Comparison of ENCODE assay signal across 18 mouse cellular contexts in genomic region chr4:138141358-138141757, GRCm38 (mm10).
DNase-seq lines count a peak whose midpoint lies in the region; ATAC-seq and TF ChIP-seq lines count a peak whose summit lies in the region.
"Had no signal": no experiment of that assay in that cellular context is flagged by ENCODE, and none has a peak within 500 bp of the region (broad histone marks: within the 10 kb centered on the region; RNA-seq: fewer than 3 reads in every experiment).

No protein-coding gene starts in this region.

- TF ChIP-seq CTCF in lung, postnatal 0 days (IDR thresholded peaks at IDR 0.05) = no peak
- TF ChIP-seq CTCF in stomach, postnatal 0 days (IDR thresholded peaks at IDR 0.05; ENCODE audit: low read depth) = no peak

- intact Hi-C loops in left cerebral cortex, postnatal 14 days (cut with DNase I) = no loop called here

- no peak overlapping the region for H3K4me3 ChIP-seq in kidney, embryonic 15.5 days (replicated peaks)
- H3K4me3 ChIP-seq in lung, postnatal 0 days (ENCODE audit: low read depth, low read length) = no peak overlapping the region
- no peak overlapping the region for H3K4me3 ChIP-seq in intestine, embryonic 16.5 days (ENCODE audit: low read length)
- H3K4me3 ChIP-seq in stomach, postnatal 0 days (ENCODE audit: low read depth, low read length) = no peak overlapping the region
- H3K4me3 ChIP-seq: forebrain, embryonic 12.5 days; gastrocnemius, adult 2 months; left cerebral cortex, adult 2 months; midbrain, embryonic 12.5 days had no signal

- no peak for TF ChIP-seq EP300 in lung, postnatal 0 days (IDR thresholded peaks at IDR 0.05)
- TF ChIP-seq EP300 in stomach, postnatal 0 days (optimal IDR thresholded peaks at IDR 0.05) = no peak

- no peak overlapping the region for H3K4me2 ChIP-seq in kidney, embryonic 15.5 days
- no peak overlapping the region for H3K4me2 ChIP-seq in lung, postnatal 0 days (replicated peaks; ENCODE audit: low read depth, low read length)
- H3K4me2 ChIP-seq in intestine, embryonic 16.5 days (ENCODE audit: low read depth, low read length) = no peak overlapping the region
- no peak overlapping the region for H3K4me2 ChIP-seq in stomach, postnatal 0 days (replicated peaks; ENCODE audit: low read depth)
- H3K4me2 ChIP-seq: forebrain, embryonic 12.5 days; midbrain, embryonic 12.5 days had no signal

- DNase-seq in kidney, adult 9 months = no peak
- DNase-seq in lung, postnatal 0 days (ENCODE audit: low spot score) = peak; percentile 58
- no peak for DNase-seq in lung, postnatal 14 days
- no peak for DNase-seq in stomach, postnatal 0 days (ENCODE audit: low spot score)
- no peak for DNase-seq in left cerebral cortex, postnatal 14 days (ENCODE audit: low spot score in 2 of 2)
- DNase-seq: adrenal gland, adult 2 months; cerebellum, adult 11-12 months; gastrocnemius, adult 2 months; liver; thymus, postnatal 25 days had no signal

- 76% methylated on average over 7 of the region's 7 CpGs for WGBS in kidney, embryonic 15.5 days
- WGBS in lung, postnatal 0 days = 70% methylated on average over 7 of the region's 7 CpGs
- WGBS in intestine, embryonic 16.5 days = 57% methylated on average over 7 of the region's 7 CpGs
- 39% methylated on average over 7 of the region's 7 CpGs for WGBS in stomach, postnatal 0 days

- peak overlapping the region; percentile 68 for H3K27ac ChIP-seq in kidney, embryonic 15.5 days
- no peak overlapping the region for H3K27ac ChIP-seq in lung, postnatal 0 days (ENCODE audit: low read length)
- H3K27ac ChIP-seq in intestine, embryonic 16.5 days (ENCODE audit: low read length) = peak overlapping the region; percentile 86
- H3K27ac ChIP-seq in stomach, postnatal 0 days (replicated peaks) = peak overlapping the region; percentile 77
- H3K27ac ChIP-seq: forebrain, embryonic 12.5 days; gastrocnemius, adult 2 months; left cerebral cortex, adult 2 months; macrophage; midbrain, embryonic 12.5 days had no signal

- H3K9ac ChIP-seq in kidney, embryonic 15.5 days = no peak overlapping the region
- no peak overlapping the region for H3K9ac ChIP-seq in lung, postnatal 0 days (replicated peaks; ENCODE audit: low read depth)
- no peak overlapping the region for H3K9ac ChIP-seq in intestine, embryonic 16.5 days (ENCODE audit: low read depth, low read length)
- no peak overlapping the region for H3K9ac ChIP-seq in stomach, postnatal 0 days (ENCODE audit: low read length)
- H3K9ac ChIP-seq: forebrain, embryonic 12.5 days; midbrain, embryonic 12.5 days had no signal

- H3K27me3 ChIP-seq in kidney, embryonic 15.5 days = no peaks in the 10 kb centered on the region
- no peaks in the 10 kb centered on the region for H3K27me3 ChIP-seq in lung, postnatal 0 days (replicated peaks; ENCODE audit: insufficient read depth, low read length)
- H3K27me3 ChIP-seq in intestine, embryonic 16.5 days (replicated peaks; ENCODE audit: control insufficient read depth, insufficient read depth, low read length) = no peaks in the 10 kb centered on the region
- no peaks in the 10 kb centered on the region for H3K27me3 ChIP-seq in stomach, postnatal 0 days (ENCODE audit: control insufficient read depth, insufficient read depth, low read length)
- H3K27me3 ChIP-seq: forebrain, embryonic 12.5 days; midbrain, embryonic 12.5 days had no signal

- no peaks in the 10 kb centered on the region for H3K9me3 ChIP-seq in kidney, embryonic 15.5 days (replicated peaks)
- no peaks in the 10 kb centered on the region for H3K9me3 ChIP-seq in lung, postnatal 0 days (ENCODE audit: low read length)
- no peaks in the 10 kb centered on the region for H3K9me3 ChIP-seq in intestine, embryonic 16.5 days (ENCODE audit: control insufficient read depth, low read length)
- no peaks in the 10 kb centered on the region for H3K9me3 ChIP-seq in stomach, postnatal 0 days (ENCODE audit: control insufficient read depth, low read length)
- H3K9me3 ChIP-seq: forebrain, embryonic 12.5 days; midbrain, embryonic 12.5 days had no signal

- peaks cover 7% of the 10 kb centered on the region; the same call in 1 of the 2 replicates for H3K4me1 ChIP-seq in kidney, embryonic 15.5 days
- no peaks in the 10 kb centered on the region for H3K4me1 ChIP-seq in lung, postnatal 0 days (ENCODE audit: insufficient read depth, low read depth, low read length)
- H3K4me1 ChIP-seq in intestine, embryonic 16.5 days (ENCODE audit: control insufficient read depth, insufficient read depth, low read length) = peaks cover 11% of the 10 kb centered on the region; the same call in 1 of the 2 replicates
- H3K4me1 ChIP-seq in stomach, postnatal 0 days (replicated peaks; ENCODE audit: control insufficient read depth, insufficient read depth) = no peaks in the 10 kb centered on the region
- H3K4me1 ChIP-seq: forebrain, embryonic 12.5 days; midbrain, embryonic 12.5 days had no signal

- H3K36me3 ChIP-seq in kidney, embryonic 15.5 days = peaks cover 26% of the 10 kb centered on the region
- H3K36me3 ChIP-seq in lung, postnatal 0 days (ENCODE audit: insufficient read depth, low read length) = no peaks in the 10 kb centered on the region
- H3K36me3 ChIP-seq in intestine, embryonic 16.5 days (ENCODE audit: control insufficient read depth, insufficient read depth, low read length) = 0 out of 2 replicates have a peak, but pooled peaks cover 2% of the 10 kb centered on the region
- no peaks in the 10 kb centered on the region for H3K36me3 ChIP-seq in stomach, postnatal 0 days (ENCODE audit: control insufficient read depth, insufficient read depth, low read length)

- no peak for ATAC-seq in kidney, embryonic 15.5 days (replicated peaks; ENCODE audit: low FRiP score)
- peak; percentile 57; the same call in 1 of the 2 replicates for ATAC-seq in lung, postnatal 0 days
- peak; percentile 80 for ATAC-seq in intestine, embryonic 16.5 days
- peak; percentile 77; the same call in 1 of the 2 replicates for ATAC-seq in stomach, postnatal 0 days (ENCODE audit: low FRiP score, low TSS enrichment)
- ATAC-seq: CD4-positive, CD25-positive, alpha-beta regulatory T cell, adult 4 months; hindbrain, embryonic 16.5 days had no signal
